Mouse (Mus musculus): Measurements from ENCODE around the gene Tbp. TPM values are rescaled to one million over a fixed set of nuclear protein-coding genes. Genes with fewer than 3 reads are reported as not detected.

Tbp gene
- polyA plus RNA-seq (2014; fragmentation: Illumina TruSeq; extraction: RNeasy Lipid Tissue Mini Kit (QIAGEN cat#74804); ENCODE audit: low read depth, low replicate concordance), result 85.8 TPM

DNA sequence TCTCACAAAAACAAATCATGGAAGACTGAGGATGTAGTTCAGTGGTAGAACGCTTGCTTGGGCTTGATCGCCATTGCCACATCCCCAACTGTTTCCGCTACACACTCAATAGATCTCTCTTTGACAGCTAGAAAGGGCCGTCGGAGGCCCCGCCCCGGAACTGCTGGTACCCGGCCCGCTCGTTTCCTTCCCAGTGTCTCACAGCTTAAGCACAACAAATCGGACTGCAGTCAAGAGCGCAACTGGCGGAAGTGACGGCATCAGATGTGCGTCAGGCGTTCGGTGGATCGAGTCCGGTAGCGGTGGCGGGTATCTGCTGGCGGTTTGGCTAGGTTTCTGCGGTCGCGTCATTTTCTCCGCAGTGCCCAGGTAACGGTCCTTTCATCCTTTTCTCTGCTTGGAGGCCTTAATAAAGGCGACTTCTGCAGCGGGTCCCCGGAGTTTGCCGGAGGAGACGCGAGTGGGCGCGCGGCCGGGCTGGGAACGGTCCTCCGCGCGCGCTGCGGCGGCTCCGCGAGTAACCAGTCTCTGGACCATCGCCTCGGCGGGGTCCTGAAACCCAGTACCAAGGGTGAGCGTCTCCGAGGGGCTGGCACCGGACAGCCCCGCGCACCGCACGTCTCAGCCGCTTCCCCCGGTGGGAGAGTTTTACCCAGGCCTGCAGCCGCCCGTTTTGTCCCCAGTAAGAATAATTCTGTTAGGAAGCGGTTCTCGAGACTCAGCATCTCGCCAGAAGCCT lies at the start of gene Tbp, which contains the start of gene Psmb1:
Gene Tbp (plus strand): TSS at position 233 of the 739 bp plus-strand sequence.
Gene Psmb1 (minus strand): TSS at position 96 of the 739 bp plus-strand sequence.

DNA sequence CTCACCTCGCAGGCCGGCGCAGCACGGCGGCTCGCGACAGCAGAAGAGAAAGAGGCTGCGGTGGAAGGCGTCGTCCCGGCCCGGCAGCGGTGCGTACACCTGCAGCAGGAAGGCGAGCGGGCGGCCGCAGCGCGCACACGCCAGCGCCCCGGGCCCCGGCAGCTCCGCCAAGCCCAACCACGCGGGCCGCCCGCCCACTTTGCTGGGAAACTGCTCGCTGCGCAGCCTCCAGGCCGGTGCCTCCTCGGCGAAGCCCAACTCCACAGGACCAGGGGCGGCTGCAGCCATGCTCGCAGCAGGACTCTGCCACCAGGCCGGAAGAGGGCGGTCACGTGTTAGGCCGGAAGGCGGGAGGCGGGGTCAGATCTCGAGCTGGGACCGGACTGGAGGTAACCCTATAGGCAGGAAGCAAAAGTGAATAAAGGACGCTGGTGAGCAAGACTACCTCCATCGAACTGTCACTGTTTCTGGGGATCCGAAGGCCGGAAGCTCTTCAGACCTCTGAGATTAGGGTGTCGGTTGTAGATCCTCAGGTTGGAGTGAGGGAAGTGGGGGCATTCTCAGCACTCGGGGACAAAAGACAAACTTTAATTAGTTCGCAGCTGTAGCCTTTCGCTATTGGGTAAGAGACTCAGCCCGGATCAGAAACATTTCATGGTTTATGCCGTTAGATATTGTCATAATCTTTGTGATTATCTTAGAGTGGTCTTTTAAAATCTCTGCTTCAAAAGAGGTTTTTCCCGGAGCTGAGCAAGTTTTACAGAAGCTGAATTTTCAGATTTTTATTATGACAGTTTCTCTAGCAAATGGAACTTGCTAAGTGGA lies 27.5 kb downstream of the Tbp start, which contains the start of gene Pdcd2:
Gene Pdcd2 (minus strand): TSS at position 316 of the 825 bp plus-strand sequence.

DNA sequence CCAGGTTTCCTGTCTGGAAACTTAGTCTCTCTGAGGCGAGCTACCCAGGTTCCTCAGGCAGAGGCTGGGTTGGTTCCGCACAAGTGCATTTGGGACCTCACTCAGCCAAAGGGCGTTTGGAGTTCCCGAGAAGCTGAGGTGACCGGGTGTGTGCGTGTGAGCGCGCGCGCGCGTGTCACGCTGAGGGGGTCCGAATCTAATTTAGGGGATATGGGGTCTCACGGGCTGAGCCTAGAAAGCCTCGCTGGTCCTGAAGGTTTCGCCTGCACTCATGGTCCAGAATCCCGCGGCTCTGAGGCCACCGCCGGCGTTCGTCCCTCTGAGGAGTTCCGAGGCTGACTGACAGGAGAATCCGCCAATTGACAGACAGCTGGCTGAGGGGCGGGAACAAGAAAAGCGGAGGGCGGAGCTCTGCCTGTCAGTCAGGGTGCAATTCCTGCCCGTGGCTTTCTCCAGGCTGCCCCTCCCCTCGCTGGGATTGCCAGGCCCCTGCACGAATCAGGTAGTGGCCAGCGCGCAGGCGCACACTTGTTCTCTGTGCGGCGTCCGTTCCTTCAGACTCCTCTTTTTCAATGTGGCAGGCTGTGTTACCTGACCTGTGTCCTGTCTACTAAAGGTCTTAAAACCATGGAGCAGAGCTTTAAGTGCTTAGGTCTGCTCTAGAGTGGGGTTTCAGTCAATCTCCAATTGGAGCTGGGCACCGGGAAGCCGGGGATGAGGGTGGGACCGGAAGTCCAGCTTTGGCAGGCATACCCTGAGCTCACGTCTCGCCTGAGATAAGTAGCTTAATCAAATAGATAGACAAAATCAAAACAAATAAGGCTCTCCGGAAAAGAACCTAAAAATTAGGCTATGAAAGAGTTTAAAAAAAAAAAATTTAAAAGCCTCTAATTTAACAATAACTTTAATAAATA lies 64.6 kb downstream of the Tbp start, which contains the start of gene Prdm9:
Gene Prdm9 (minus strand): TSS at position 341 of the 914 bp plus-strand sequence.

Other genes starting within 250 kb of the Tbp start
- 9.7 TPM for gene Dll1, start 123.0 kb upstream of the Tbp start, polyA plus RNA-seq (2014; fragmentation: Illumina TruSeq; extraction: RNeasy Lipid Tissue Mini Kit (QIAGEN cat#74804); ENCODE audit: low read depth, low replicate concordance)
- 48.8 TPM for gene Fam120b, start 103.7 kb upstream of the Tbp start, polyA plus RNA-seq (2014; fragmentation: Illumina TruSeq; extraction: RNeasy Lipid Tissue Mini Kit (QIAGEN cat#74804); ENCODE audit: low read depth, low replicate concordance)
- gene Psmb1, start 137 bp upstream of the Tbp start, polyA plus RNA-seq (2014; fragmentation: Illumina TruSeq; extraction: RNeasy Lipid Tissue Mini Kit (QIAGEN cat#74804); ENCODE audit: low read depth, low replicate concordance), result 158 TPM
- gene Pdcd2, start 27.4 kb downstream of the Tbp start, polyA plus RNA-seq (2014; fragmentation: Illumina TruSeq; extraction: RNeasy Lipid Tissue Mini Kit (QIAGEN cat#74804); ENCODE audit: low read depth, low replicate concordance), result 69.4 TPM
- 37.2 TPM for gene Prdm9, start 64.5 kb downstream of the Tbp start, polyA plus RNA-seq (2014; fragmentation: Illumina TruSeq; extraction: RNeasy Lipid Tissue Mini Kit (QIAGEN cat#74804); ENCODE audit: low read depth, low replicate concordance)
- gene Chd1, start 205.1 kb downstream of the Tbp start, polyA plus RNA-seq (2014; fragmentation: Illumina TruSeq; extraction: RNeasy Lipid Tissue Mini Kit (QIAGEN cat#74804); ENCODE audit: low read depth, low replicate concordance), result 63.8 TPM

Data from sigmoid colon, adult 10 weeks (tissue).